Mouse (Mus musculus): Measurements from ENCODE around the gene Lclat1.

DNA sequence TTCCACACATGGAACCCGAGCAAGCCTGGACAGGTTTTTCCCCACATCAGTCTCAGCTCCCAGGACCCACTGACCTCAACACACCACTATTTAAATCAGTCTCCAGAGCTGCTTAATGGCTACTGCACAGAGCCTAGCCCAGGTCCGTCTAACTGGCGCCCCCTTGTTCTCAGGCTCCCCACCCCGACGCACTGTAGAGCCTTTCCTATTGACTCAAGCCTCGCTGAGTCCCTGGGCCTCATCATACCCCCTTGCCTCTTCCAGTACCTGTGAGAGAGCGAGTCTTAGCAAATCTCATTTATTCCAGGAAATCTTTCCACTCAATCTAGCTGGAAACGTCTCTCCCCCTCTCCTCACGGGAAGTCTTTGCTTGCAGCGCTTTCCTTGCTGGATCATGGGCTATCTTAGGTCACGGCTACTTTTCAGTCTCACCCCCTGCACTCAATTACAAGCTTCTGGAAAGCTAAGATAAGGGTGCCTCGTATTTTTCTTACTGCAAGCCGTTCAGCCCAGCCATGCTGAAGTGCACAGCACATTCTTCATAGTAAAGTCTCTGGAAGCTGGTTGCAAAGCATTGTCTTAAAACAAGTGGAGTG is 137.4 kb downstream of the Lclat1 start:
- no peak for TF ChIP-seq CTCF (conservative IDR thresholded peaks at IDR 0.05; ENCODE audit: low read length)
- TF ChIP-seq NANOG (IDR thresholded peaks at IDR 0.05; ENCODE audit: borderline replicate concordance, low read length), result no peak
- TF ChIP-seq POU5F1 (IDR thresholded peaks at IDR 0.05; ENCODE audit: borderline replicate concordance, low read length), result no peak

All from E14TG2a.4 (cell line).